Mouse (Mus musculus) embryo, embryonic 11.5 days (tissue): ENCODE data around the gene Clnk.
A peak's percentile ranks its signal among the peaks of the same experiment; 100 is the strongest.

ENCODE experiments used
- DNase-seq: peaks from one replicate; pipeline ENCODE4 v3.0.0-alpha.2; 2012; ENCODE audit warnings: low read depth, low spot score

Clnk gene

GRCm38 (mm10) chr5:38857591-38857990 is 19.0 kb downstream of the Clnk start:
- no peak for DNase-seq

- DNase-seq = no peak
Measured at GRCm38 (mm10) chr5:38850171-38850570, 26.4 kb downstream of the Clnk start.

- no peak for DNase-seq
Measured at GRCm38 (mm10) chr5:38845529-38845928, 31.1 kb downstream of the Clnk start.

GRCm38 (mm10) chr5:38844312-38844711 is 32.3 kb downstream of the Clnk start:
- DNase-seq = no peak

GRCm38 (mm10) chr5:38839981-38840380 is 36.6 kb downstream of the Clnk start:
- DNase-seq = no peak

GRCm38 (mm10) chr5:38827310-38827709 is 49.3 kb downstream of the Clnk start:
- DNase-seq = no peak

- DNase-seq = no peak
Measured at GRCm38 (mm10) chr5:38826586-38826985, 50.0 kb downstream of the Clnk start.

- no peak for DNase-seq
Measured at GRCm38 (mm10) chr5:38824132-38824965, 52.3 kb downstream of the Clnk start.

- DNase-seq = no peak
Measured at GRCm38 (mm10) chr5:38813391-38814109, 63.1 kb downstream of the Clnk start.

GRCm38 (mm10) chr5:38812916-38813315 is 63.7 kb downstream of the Clnk start:
- DNase-seq = no peak

GRCm38 (mm10) chr5:38812386-38812785 is 64.2 kb downstream of the Clnk start:
- no peak for DNase-seq

- DNase-seq = no peak
Measured at GRCm38 (mm10) chr5:38798910-38799309, 77.7 kb downstream of the Clnk start.

- no peak for DNase-seq
Measured at GRCm38 (mm10) chr5:38795139-38795538, 81.5 kb downstream of the Clnk start.

GRCm38 (mm10) chr5:38791116-38791515 is 85.5 kb downstream of the Clnk start:
- no peak for DNase-seq

GRCm38 (mm10) chr5:38788820-38789219 is 87.8 kb downstream of the Clnk start:
- no peak for DNase-seq

GRCm38 (mm10) chr5:38787851-38788520 is 88.6 kb downstream of the Clnk start:
- DNase-seq = no peak

GRCm38 (mm10) chr5:38786126-38786525 is 90.5 kb downstream of the Clnk start:
- no peak for DNase-seq

- no peak for DNase-seq
Measured at GRCm38 (mm10) chr5:38785686-38786085, 90.9 kb downstream of the Clnk start.

GRCm38 (mm10) chr5:38781813-38782212 is 94.8 kb downstream of the Clnk start:
- DNase-seq = peak; percentile 57

- DNase-seq = no peak
Measured at GRCm38 (mm10) chr5:38780631-38781030, 96.0 kb downstream of the Clnk start.

- DNase-seq = no peak
Measured at GRCm38 (mm10) chr5:38780045-38780444, 96.6 kb downstream of the Clnk start.

- no peak for DNase-seq
Measured at GRCm38 (mm10) chr5:38775500-38775899, 101.1 kb downstream of the Clnk start.
